Mouse (Mus musculus): ENCODE results near the gene Vwa8.
"Not testable (repeated sequence)": the region's sequence is repeated elsewhere in the genome, so short reads cannot be mapped to it uniquely, and the experiment has no call there.

Vwa8 gene

GRCm38 (mm10) chr14:78885915-78886534, 37.2 kb downstream of the Vwa8 start:
- DNase-seq (ENCODE audit: low spot score), result no peak

GRCm38 (mm10) chr14:78886566-78887234, 37.8 kb downstream of the Vwa8 start:
- DNase-seq (ENCODE audit: low spot score), result no peak

- DNase-seq (ENCODE audit: low spot score), result not testable (repeated sequence)
Measured at GRCm38 (mm10) chr14:78887494-78887893, 38.6 kb downstream of the Vwa8 start.

GRCm38 (mm10) chr14:78895496-78895895, 46.6 kb downstream of the Vwa8 start:
- no peak for DNase-seq (ENCODE audit: low spot score)

- no peak for DNase-seq (ENCODE audit: low spot score)
Measured at GRCm38 (mm10) chr14:78896252-78896651, 47.4 kb downstream of the Vwa8 start.

GRCm38 (mm10) chr14:78900770-78901169, 51.9 kb downstream of the Vwa8 start:
- DNase-seq (ENCODE audit: low spot score), result peak; percentile 6

GRCm38 (mm10) chr14:78908205-78908863, 59.5 kb downstream of the Vwa8 start:
- DNase-seq (ENCODE audit: low spot score), result no peak

- no peak for DNase-seq (ENCODE audit: low spot score)
Measured at GRCm38 (mm10) chr14:78912076-78912475, 63.2 kb downstream of the Vwa8 start.

- DNase-seq (ENCODE audit: low spot score), result no peak
Measured at GRCm38 (mm10) chr14:78914180-78914579, 65.3 kb downstream of the Vwa8 start.

- DNase-seq (ENCODE audit: low spot score), result no peak
Measured at GRCm38 (mm10) chr14:78916691-78917090, 67.8 kb downstream of the Vwa8 start.

- DNase-seq (ENCODE audit: low spot score), result peak; percentile 16
Measured at GRCm38 (mm10) chr14:78921219-78921618, 72.4 kb downstream of the Vwa8 start.

GRCm38 (mm10) chr14:78923631-78924030, 74.8 kb downstream of the Vwa8 start:
- peak; percentile 25 for DNase-seq (ENCODE audit: low spot score)

GRCm38 (mm10) chr14:78924755-78925537, 76.1 kb downstream of the Vwa8 start:
- no peak for DNase-seq (ENCODE audit: low spot score)

- DNase-seq (ENCODE audit: low spot score), result no peak
Measured at GRCm38 (mm10) chr14:78932094-78932493, 83.2 kb downstream of the Vwa8 start.

- no peak for DNase-seq (ENCODE audit: low spot score)
Measured at GRCm38 (mm10) chr14:78933399-78933798, 84.5 kb downstream of the Vwa8 start.

GRCm38 (mm10) chr14:78934596-78934995, 85.7 kb downstream of the Vwa8 start:
- DNase-seq (ENCODE audit: low spot score), result no peak

GRCm38 (mm10) chr14:78935796-78936195, 86.9 kb downstream of the Vwa8 start:
- no peak for DNase-seq (ENCODE audit: low spot score)

- no peak for DNase-seq (ENCODE audit: low spot score)
Measured at GRCm38 (mm10) chr14:78941741-78942475, 93.1 kb downstream of the Vwa8 start.

GRCm38 (mm10) chr14:78955745-78956144, 106.9 kb downstream of the Vwa8 start:
- DNase-seq (ENCODE audit: low spot score), result no peak

- DNase-seq (ENCODE audit: low spot score), result no peak
Measured at GRCm38 (mm10) chr14:78970621-78971020, 121.8 kb downstream of the Vwa8 start.

- no peak for DNase-seq (ENCODE audit: low spot score)
Measured at GRCm38 (mm10) chr14:78972424-78972823, 123.6 kb downstream of the Vwa8 start.

GRCm38 (mm10) chr14:78983104-78983503, 134.3 kb downstream of the Vwa8 start:
- no peak for DNase-seq (ENCODE audit: low spot score)

Data from yolk sac, embryonic 10.5 days (tissue).